Mouse (Mus musculus) liver, embryonic 15.5 days (tissue): Measurements from ENCODE around the gene Ndufb2. TPM values are rescaled to one million over a fixed set of nuclear protein-coding genes. Genes with fewer than 3 reads are reported as not detected.
A peak's percentile ranks its signal among the peaks of the same experiment; 100 is the strongest.

Experiments used
- ATAC-seq: fragments of 200-750 bp; cut with Nextera tagmentation; 2 replicates; pipeline ENCODE4 v1.8.0; 2017; ENCODE audit warnings: moderate number of reproducible peaks, mild to moderate bottlenecking, moderate library complexity; ENCODE audit not compliant: insufficient read depth
- H3K27ac ChIP-seq: fragments of 300-500 bp; sonication (generic); replicated peaks from 2 replicates; pipeline ENCODE4 v1.5.1; 2015; ENCODE audit warnings: mild to moderate bottlenecking, inconsistent platforms
- H3K27me3 ChIP-seq: fragments of 300-500 bp; sonication (generic); 2 replicates; pipeline ENCODE4 v1.6.1; 2015; ENCODE audit warnings: mild to moderate bottlenecking, inconsistent platforms
- H3K36me3 ChIP-seq: fragments of 300-500 bp; sonication (generic); replicated peaks from 2 replicates; pipeline ENCODE4 v1.6.1; 2015; ENCODE audit warnings: moderate library complexity, mild to moderate bottlenecking, inconsistent platforms
- H3K4me1 ChIP-seq: fragments of 300-500 bp; sonication (generic); replicated peaks from 2 replicates; pipeline ENCODE4 v1.6.1; 2015; ENCODE audit warnings: inconsistent platforms
- H3K4me2 ChIP-seq: fragments of 300-500 bp; sonication (generic); 2 replicates; pipeline ENCODE4 v1.6.1; 2015; ENCODE audit warnings: moderate library complexity, mild to moderate bottlenecking, inconsistent platforms
- H3K4me3 ChIP-seq: fragments of 300-500 bp; sonication (generic); replicated peaks from 2 replicates; pipeline ENCODE4 v1.5.1; 2015; ENCODE audit warnings: mild to moderate bottlenecking, inconsistent platforms
- H3K9ac ChIP-seq: fragments of 300-500 bp; sonication (generic); 2 replicates; pipeline ENCODE4 v1.6.1; 2015; ENCODE audit warnings: moderate library complexity, mild to moderate bottlenecking, inconsistent platforms
- H3K9me3 ChIP-seq: fragments of 300-500 bp; sonication (generic); replicated peaks from 2 replicates; pipeline ENCODE4 v1.6.1; 2016; ENCODE audit warnings: inconsistent platforms
- WGBS: fragments of 180-500 bp; shearing (Covaris S2); methylation state at CpG from one replicate; pipeline ENCODE4 v1.1.7; 2015; ENCODE audit warnings: mixed read lengths; ENCODE audit not compliant: insufficient replicate concordance; 5-methylcytosine and 5-hydroxymethylcytosine counted together
- polyA plus RNA-seq: library from polyadenylated mRNA; unstranded; fragments of >200 nt; fragmentation: Nextera tagmentation; extraction: Ambion mirVana; gene quantifications from 2 replicates; pipeline ENCODE4 v1.2.1, GENCODE M21; 2015

Gene Ndufb2
- polyA plus RNA-seq, 1 experiment from 2014 or later: 203 TPM

DNA sequence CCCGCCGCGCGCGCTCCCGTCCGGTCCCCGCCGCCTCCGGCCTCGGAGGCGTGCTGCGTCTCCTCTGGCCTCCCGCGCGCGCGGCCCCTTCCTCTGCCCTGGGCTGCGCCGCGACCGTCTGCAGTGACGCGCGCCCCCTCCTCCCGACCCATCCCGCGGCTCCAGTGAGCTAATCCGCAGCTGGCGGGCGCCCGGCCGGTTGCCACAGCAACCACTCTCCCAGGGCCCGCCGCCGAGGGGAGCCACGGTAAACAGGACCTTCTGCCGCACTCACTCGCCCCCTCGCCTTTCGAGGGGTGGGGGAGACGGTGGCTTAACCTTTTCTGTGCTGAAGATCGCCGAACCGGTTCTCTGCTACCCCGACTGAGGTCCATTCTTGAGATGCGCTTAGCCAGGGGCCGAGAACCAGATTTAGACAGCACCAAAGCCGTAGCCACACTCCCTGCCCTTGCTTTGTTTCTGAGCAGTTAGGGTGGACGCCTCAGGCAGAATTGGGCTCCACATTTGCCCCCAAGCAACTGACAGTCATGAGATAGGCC, 34.6 kb upstream of the Ndufb2 start, which contains the start of gene Dennd2a:
TSS of gene Dennd2a (minus strand) at position 145 of the 539 bp plus-strand sequence.
- Histone ChIP-seq H3K36me3 (no peaks in the 10 kb centered on the region), H3K4me3 (peak within 1 kb of the TSS; percentile 57), H3K27me3 (peaks cover 68% of the 10 kb centered on the region), H3K4me2 (peak within 1 kb of the TSS; percentile 68), H3K9ac (peak within 1 kb of the TSS; percentile 32; the same call in 1 of the 2 replicates), H3K27ac (no peak within 1 kb of the TSS), H3K9me3 (no peaks in the 10 kb centered on the region), H3K4me1 (peaks cover 13% of the 10 kb centered on the region)
- ATAC-seq: peak; percentile 54
- WGBS: 3% methylated on average over 50 of the region's 50 CpGs

DNA sequence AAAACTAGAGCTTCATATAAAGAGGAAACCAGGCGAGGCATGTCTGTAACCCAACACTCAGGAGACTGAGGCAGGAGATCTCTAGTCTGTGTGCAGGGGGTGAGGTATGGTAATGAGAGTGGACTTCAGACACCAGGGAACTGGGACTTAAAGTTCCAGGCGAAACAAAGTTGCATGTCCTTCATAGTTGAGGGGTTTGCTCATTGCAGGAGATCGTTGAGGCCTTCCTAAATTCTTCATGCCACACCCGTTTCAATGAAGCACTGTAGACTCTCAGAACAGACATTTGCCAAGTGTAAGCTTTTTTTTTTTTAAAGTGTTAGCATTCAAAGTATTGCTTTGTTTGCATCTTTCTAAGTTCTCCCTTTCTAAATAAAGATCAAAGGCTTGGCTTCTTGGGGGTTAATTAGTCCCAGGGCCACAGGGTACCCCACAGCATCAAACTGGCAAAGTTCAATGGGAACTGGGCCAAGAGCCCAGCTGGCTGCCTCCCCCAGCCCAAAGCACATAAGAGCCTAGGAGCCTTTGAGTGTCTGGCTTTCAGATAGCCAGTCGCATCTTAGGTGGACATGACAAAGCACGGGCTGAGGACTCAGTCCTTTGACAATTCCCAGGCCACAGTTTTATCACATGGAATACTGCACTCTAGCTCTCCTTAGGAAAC, 33.0 kb upstream of the Ndufb2 start:
- peaks cover 57% of the 10 kb centered on the region for H3K27me3 ChIP-seq

DNA sequence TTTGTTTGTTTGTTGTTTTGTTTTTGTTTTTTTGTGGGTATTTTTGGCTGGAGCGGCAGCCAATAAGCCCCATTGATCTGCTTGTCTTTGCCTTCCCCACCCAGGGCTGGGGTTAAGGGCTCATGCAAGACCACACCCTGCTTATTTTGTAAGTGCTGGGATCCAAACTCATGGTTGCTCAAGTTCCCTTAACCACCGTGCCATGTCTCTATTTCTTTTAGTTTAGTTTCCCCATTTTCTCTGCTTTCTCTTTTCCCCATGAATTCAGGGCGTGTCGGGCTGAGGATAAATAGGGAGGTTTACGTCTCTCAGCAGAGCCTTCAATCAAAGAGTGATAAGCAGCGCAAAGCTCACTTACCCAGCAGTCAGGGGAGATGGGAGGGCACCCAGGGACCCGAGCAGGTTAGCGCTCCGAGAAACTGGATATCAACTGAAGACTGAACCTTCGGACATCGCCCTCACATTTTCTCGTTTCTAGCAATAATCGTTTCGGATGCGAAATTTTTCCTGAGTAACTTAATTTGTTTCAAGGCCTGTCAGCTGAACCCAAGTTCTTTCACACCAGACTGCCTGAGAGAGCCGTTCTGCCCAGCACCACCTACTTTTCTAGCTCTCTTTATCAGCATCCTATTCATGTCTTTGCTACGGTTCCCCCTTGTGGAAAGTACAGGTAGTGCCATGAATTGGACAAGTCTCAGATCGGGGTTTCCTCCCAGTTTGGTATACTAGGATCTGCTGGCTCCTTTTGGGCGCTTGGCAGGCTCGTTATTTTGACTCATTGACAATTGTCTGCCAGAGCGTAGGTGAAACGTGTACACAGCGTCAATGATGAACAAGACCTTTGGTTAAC, 30.0 kb upstream of the Ndufb2 start:
- 16% methylated on average over 23 of the region's 23 CpGs for WGBS
- Histone ChIP-seq H3K27ac (no peak overlapping the region; the same call in 1 of the 2 replicates), H3K9ac (no peak overlapping the region), H3K9me3 (no peaks in the 10 kb centered on the region), H3K4me2 (peak overlapping the region; percentile 63), H3K36me3 (no peaks in the 10 kb centered on the region), H3K4me3 (peak overlapping the region; percentile 37), H3K27me3 (peaks cover 27% of the 10 kb centered on the region), H3K4me1 (peaks cover 12% of the 10 kb centered on the region)
- 0 out of 2 replicates have a peak, but pooled peaks have one; percentile 58 for ATAC-seq

More for the DNA sequence above, 33.0 kb upstream of the Ndufb2 start:
- Histone ChIP-seq H3K9me3 (no peaks in the 10 kb centered on the region), H3K36me3 (no peaks in the 10 kb centered on the region), H3K27ac (no peak overlapping the region), H3K9ac (no peak overlapping the region), H3K4me1 (peaks cover 15% of the 10 kb centered on the region), H3K4me2 (no peak overlapping the region), H3K4me3 (no peak overlapping the region)
- no peak for ATAC-seq
- WGBS: 52% methylated on average over 6 of the region's 6 CpGs

DNA sequence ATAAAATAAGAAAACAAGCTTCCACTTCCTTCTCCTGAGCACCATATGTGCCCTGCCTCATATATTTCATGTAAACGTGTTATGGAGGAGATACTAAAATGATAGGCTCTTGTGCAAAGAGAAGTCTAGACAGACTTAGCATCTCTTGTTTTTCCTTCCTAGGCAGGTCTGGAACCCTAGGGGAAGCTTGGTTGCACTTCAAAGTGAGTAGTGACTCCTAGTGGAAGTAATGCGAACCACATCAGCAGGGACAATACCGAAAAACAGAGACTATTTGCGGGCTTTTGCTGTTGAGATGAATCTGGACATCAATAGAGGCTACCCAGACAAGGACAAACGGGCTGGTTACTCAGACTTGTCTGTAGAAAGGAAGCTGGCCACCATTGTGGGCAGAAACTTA, 24.8 kb upstream of the Ndufb2 start:
- no peak for ATAC-seq
- 14% methylated on average over 5 of the region's 5 CpGs for WGBS

DNA sequence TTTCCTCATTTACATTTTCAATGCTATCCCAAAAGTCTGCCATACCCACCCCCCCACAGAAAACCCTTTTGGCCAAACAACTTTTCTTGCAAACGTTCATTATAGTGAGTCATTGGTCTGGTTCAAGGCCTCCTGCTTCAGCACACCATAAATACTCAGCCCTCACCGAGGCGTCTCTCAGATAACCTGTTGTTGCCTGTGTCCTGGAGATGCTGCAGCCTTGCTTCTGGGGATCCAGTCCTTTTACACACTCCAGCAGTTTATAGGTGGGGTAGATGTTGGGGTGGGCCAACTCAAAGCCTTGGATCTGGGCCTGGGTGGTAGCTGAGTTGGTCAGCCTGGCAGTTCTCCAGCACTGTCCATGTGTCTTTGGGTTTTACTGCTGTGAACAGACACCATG, 21.9 kb upstream of the Ndufb2 start:
- Histone ChIP-seq H3K9me3 (no peaks in the 10 kb centered on the region), H3K36me3 (no peaks in the 10 kb centered on the region), H3K4me1 (peaks cover 23% of the 10 kb centered on the region), H3K27me3 (no peaks in the 10 kb centered on the region), H3K27ac (no peak overlapping the region), H3K4me2 (no peak overlapping the region), H3K4me3 (no peak overlapping the region), H3K9ac (no peak overlapping the region)
- 62% methylated on average over 3 of the region's 3 CpGs for WGBS
- no peak for ATAC-seq

More for the DNA sequence above, 24.8 kb upstream of the Ndufb2 start:
- H3K4me2 ChIP-seq: no peak overlapping the region
- H3K36me3 ChIP-seq: no peaks in the 10 kb centered on the region
- H3K9ac ChIP-seq: no peak overlapping the region
- no peak overlapping the region for H3K4me3 ChIP-seq
- peaks cover 5% of the 10 kb centered on the region for H3K4me1 ChIP-seq
- H3K27ac ChIP-seq: no peak overlapping the region
- no peaks in the 10 kb centered on the region; the same call in 1 of the 2 replicates for H3K27me3 ChIP-seq
- H3K9me3 ChIP-seq: no peaks in the 10 kb centered on the region

DNA sequence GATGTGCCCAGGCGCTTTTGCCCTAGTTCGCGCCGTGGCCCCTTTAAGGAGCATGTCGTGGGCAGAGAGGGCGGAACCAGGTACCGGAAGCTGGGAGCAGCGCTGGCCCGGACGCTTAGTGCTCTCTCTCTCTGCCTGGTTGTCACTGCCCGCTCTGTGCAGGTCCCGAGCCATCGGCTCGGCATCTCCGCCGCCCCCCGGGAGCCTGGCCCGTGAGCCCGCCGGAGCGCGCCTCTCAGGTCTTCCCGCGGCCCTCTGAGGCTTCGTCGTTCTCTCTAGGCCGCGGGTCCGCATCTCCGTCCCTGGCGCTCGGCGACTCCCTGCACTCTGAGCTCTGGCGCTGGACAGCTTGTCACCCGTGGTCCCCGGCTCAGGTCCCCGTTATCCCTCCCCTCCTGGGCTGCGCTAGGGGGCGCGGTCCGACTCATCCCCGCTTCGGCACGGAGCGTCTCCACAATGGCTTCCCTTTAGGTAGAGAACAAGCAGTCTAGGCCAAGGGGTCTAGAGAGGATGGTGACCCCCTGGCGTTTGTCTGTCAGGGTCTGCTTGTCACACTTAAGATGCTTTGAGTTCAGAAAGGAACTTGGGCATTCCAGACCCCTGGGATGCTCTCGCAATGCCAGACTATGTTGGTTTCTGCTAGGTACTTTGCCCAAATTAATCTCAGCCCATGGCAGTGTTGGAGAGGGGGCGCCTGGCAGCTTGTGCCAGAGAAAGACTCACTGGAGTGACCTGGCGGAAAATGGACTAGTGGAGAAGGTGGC, 18.4 kb upstream of the Ndufb2 start, which contains the start of gene Adck2:
TSS of gene Adck2 (plus strand) at position 83 of the 764 bp plus-strand sequence.
- Histone ChIP-seq H3K9ac (peak within 1 kb of the TSS; percentile 88), H3K4me3 (peak within 1 kb of the TSS; percentile 90), H3K4me2 (peak within 1 kb of the TSS; percentile 90), H3K27me3 (no peaks in the 10 kb centered on the region), H3K27ac (peak within 1 kb of the TSS; percentile 92), H3K4me1 (peaks cover 23% of the 10 kb centered on the region), H3K9me3 (no peaks in the 10 kb centered on the region), H3K36me3 (peaks cover 10% of the 10 kb centered on the region; the same call in 1 of the 2 replicates)
- WGBS: under 1% methylated on average over 49 of the region's 49 CpGs
- ATAC-seq: peak; percentile 95

DNA sequence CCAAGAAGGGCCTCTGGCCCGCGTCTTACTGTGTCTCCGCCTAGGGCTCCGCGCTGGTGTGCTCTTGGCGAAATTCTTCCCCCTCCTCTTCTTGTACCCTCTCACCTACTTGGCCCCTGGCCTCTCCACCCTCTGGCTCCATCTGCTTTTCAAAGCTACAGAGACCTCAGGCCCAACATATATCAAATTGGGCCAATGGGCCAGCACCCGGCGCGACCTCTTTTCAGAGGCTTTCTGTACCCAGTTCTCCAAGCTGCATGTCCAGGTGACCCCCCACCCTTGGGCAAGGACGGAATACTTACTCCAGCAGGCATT, 17.9 kb upstream of the Ndufb2 start:
- peaks cover 26% of the 10 kb centered on the region for H3K4me1 ChIP-seq
- peak overlapping the region; percentile 90 for H3K4me2 ChIP-seq
- H3K27ac ChIP-seq: peak overlapping the region; percentile 92; the same call in 1 of the 2 replicates
- WGBS: 41% methylated on average over 10 of the region's 10 CpGs
- H3K36me3 ChIP-seq: peaks cover 10% of the 10 kb centered on the region; the same call in 1 of the 2 replicates
- no peak for ATAC-seq
- no peaks in the 10 kb centered on the region for H3K27me3 ChIP-seq
- no peaks in the 10 kb centered on the region for H3K9me3 ChIP-seq
- H3K9ac ChIP-seq: peak overlapping the region; percentile 88
- peak overlapping the region; percentile 90 for H3K4me3 ChIP-seq

DNA sequence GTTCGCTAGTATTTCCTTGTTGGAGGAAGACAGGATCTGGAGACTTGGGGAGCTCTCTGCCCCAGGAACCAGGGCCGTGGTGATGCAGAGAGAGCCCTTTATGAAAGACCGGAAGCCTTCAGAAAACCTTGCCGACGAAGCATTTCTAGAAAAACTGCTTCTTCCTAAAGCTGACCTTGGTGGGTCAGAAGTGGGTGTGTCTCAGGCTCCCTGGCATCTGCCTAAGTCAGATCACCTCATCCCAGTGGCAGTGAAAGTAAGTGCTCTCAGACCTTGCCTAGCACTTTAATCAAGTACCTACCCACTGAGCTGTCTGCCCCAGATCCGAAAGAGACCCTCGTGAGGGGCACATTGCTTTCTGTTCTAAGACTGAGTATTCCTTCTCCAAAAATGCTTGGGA, 17.4 kb upstream of the Ndufb2 start:
- peaks cover 31% of the 10 kb centered on the region for H3K4me1 ChIP-seq
- no peak for ATAC-seq
- peak overlapping the region; percentile 90 for H3K4me2 ChIP-seq
- no peaks in the 10 kb centered on the region for H3K9me3 ChIP-seq
- H3K27me3 ChIP-seq: no peaks in the 10 kb centered on the region
- H3K9ac ChIP-seq: peak overlapping the region; percentile 88
- no peak overlapping the region for H3K27ac ChIP-seq
- H3K36me3 ChIP-seq: peaks cover 14% of the 10 kb centered on the region; the same call in 1 of the 2 replicates
- WGBS: 58% methylated on average over 7 of the region's 7 CpGs
- H3K4me3 ChIP-seq: peak overlapping the region; percentile 90

DNA sequence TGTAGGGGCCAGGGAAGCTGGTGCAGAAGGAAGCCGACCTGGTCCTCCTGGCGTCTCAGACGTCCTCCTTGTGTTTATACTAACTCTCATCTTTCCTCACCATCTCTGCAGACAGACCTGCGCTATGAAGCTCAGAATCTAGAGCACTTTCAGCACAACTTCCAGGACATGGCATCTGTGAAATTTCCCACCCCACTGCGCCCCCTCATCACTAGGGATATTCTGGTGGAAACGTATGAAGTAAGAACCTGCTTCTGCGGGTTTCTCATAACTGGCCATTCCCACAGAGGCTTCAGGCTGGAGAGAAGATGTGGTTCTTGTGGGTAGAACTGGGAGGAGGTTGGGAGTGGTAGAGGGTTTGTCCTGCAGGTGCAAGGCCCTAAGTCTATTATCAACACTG, 12.8 kb upstream of the Ndufb2 start:
- no peaks in the 10 kb centered on the region for H3K27me3 ChIP-seq
- no peak overlapping the region for H3K4me2 ChIP-seq
- ATAC-seq: no peak
- H3K27ac ChIP-seq: no peak overlapping the region
- no peaks in the 10 kb centered on the region for H3K9me3 ChIP-seq
- H3K4me3 ChIP-seq: no peak overlapping the region
- peaks cover 34% of the 10 kb centered on the region for H3K36me3 ChIP-seq
- no peak overlapping the region for H3K9ac ChIP-seq
- peaks cover 40% of the 10 kb centered on the region for H3K4me1 ChIP-seq
- WGBS: 77% methylated on average over 7 of the region's 7 CpGs

DNA sequence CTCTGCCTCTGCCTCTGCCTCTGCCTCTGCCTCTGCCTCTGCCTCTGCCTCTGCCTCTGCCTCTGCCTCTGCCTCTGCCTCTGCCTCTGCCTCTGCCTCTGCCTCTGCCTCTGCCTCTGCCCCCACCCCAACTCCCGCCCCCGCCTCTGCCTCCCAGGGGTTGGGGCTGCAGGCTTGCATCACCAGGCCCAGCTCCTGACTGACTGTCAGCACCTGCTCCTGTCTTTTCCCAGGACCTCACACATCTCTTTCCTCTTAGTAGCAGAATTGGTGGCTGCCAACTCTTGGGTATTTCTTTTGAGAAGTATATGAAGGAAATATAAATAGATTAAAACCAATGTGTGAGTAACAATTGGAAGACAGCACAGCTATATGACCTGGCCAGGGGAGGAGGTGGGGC, 11.8 kb upstream of the Ndufb2 start:
- H3K27me3 ChIP-seq: no peaks in the 10 kb centered on the region
- H3K4me1 ChIP-seq: peaks cover 39% of the 10 kb centered on the region
- H3K36me3 ChIP-seq: peaks cover 34% of the 10 kb centered on the region
- 58% methylated on average over 2 of the region's 2 CpGs for WGBS
- H3K9ac ChIP-seq: no peak overlapping the region
- H3K4me2 ChIP-seq: no peak overlapping the region
- no peaks in the 10 kb centered on the region for H3K9me3 ChIP-seq
- no peak for ATAC-seq
- H3K27ac ChIP-seq: peak overlapping the region; percentile 72; the same call in 1 of the 2 replicates
- no peak overlapping the region for H3K4me3 ChIP-seq
